In the genomic region with DNA sequence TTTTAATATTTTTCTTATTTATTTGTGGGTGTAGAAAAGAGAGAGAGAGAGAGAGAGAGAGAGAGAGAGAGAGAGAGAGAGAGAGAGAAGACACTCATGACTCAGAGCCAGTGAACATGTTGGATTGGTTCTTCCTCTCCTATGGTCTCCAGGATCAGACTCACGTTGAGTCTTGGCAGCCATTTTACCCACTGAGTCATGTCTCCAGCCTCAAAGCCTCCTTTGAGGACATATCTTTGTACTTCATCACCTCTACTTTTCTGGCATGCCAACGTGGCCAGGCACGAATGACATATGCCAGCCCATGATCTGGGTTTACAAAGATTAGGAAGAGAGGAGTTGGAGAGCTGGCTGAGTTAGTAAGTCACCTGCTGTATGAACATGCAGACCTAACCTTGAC, we compare ENCODE assay signal across 34 mouse cellular contexts. TPM values are rescaled to one million over a fixed set of nuclear protein-coding genes. Genes with fewer than 3 reads are reported as not detected.
DNase-seq lines count a peak whose midpoint lies in the region; ATAC-seq and TF ChIP-seq lines count a peak whose summit lies in the region.
"Had no signal": no experiment of that assay in that cellular context is flagged by ENCODE, and none has a peak within 500 bp of the region (broad histone marks: within the 10 kb centered on the region; RNA-seq: fewer than 3 reads in every experiment).

No protein-coding gene starts in this region.

- peaks cover 34% of the 10 kb centered on the region for H3K79me2 ChIP-seq in liver, adult 2 months (ENCODE audit: control insufficient read depth, insufficient read depth, low read length)

- no peaks in the 10 kb centered on the region for H3K9me3 ChIP-seq in liver, postnatal 0 days (ENCODE audit: low read length)
- H3K9me3 ChIP-seq in midbrain, postnatal 0 days (ENCODE audit: low read length) = no peaks in the 10 kb centered on the region
- H3K9me3 ChIP-seq: embryonic facial prominence, embryonic 12.5 days; embryonic facial prominence, embryonic 15.5 days; forebrain, embryonic 13.5 days; heart, embryonic 10.5 days; heart, embryonic 13.5 days had no signal

- H3K27ac ChIP-seq in liver, adult 2 months (replicated peaks; ENCODE audit: insufficient read depth, low read depth, low read length) = peak overlapping the region; percentile 62
- H3K27ac ChIP-seq in liver, postnatal 0 days (ENCODE audit: low read depth) = no peak overlapping the region
- H3K27ac ChIP-seq in midbrain, postnatal 0 days (ENCODE audit: low read depth, low read length) = no peak overlapping the region
- H3K27ac ChIP-seq: embryonic facial prominence, embryonic 12.5 days; embryonic facial prominence, embryonic 15.5 days; forebrain, embryonic 13.5 days; heart, adult 2 months; heart, embryonic 10.5 days; heart, embryonic 13.5 days; hindbrain, embryonic 14.5 days had no signal

- no peak for TF ChIP-seq EP300 in liver, postnatal 0 days (IDR thresholded peaks at IDR 0.05; ENCODE audit: low read depth)

- H3K4me3 ChIP-seq in liver, adult 2 months (ENCODE audit: insufficient read depth, low read depth, low read length) = no peak overlapping the region
- no peak overlapping the region for H3K4me3 ChIP-seq in liver, postnatal 0 days (ENCODE audit: low read depth, low read length)
- no peak overlapping the region for H3K4me3 ChIP-seq in midbrain, postnatal 0 days (ENCODE audit: low read depth, low read length)
- H3K4me3 ChIP-seq: embryonic facial prominence, embryonic 12.5 days; embryonic facial prominence, embryonic 15.5 days; forebrain, embryonic 13.5 days; heart, adult 2 months; heart, embryonic 10.5 days; heart, embryonic 13.5 days had no signal

- H3K4me2 ChIP-seq in liver, postnatal 0 days (ENCODE audit: low read depth, low read length) = no peak overlapping the region
- H3K4me2 ChIP-seq in midbrain, postnatal 0 days (ENCODE audit: low read depth, low read length, poor library complexity, severe bottlenecking) = no peak overlapping the region
- H3K4me2 ChIP-seq: embryonic facial prominence, embryonic 12.5 days; embryonic facial prominence, embryonic 15.5 days; forebrain, embryonic 13.5 days; heart, embryonic 13.5 days; hindbrain, embryonic 14.5 days had no signal

- H3K9ac ChIP-seq in liver, adult 2 months (ENCODE audit: low read depth, low read length) = no peak overlapping the region
- H3K9ac ChIP-seq in liver, postnatal 0 days (replicated peaks) = no peak overlapping the region
- no peak overlapping the region for H3K9ac ChIP-seq in midbrain, postnatal 0 days (replicated peaks; ENCODE audit: low read length, poor library complexity, severe bottlenecking)
- H3K9ac ChIP-seq: embryonic facial prominence, embryonic 12.5 days; embryonic facial prominence, embryonic 15.5 days; forebrain, embryonic 13.5 days; heart, embryonic 13.5 days; hindbrain, embryonic 14.5 days had no signal

- peaks cover 10% of the 10 kb centered on the region for H3K36me3 ChIP-seq in liver, adult 2 months (ENCODE audit: control insufficient read depth, insufficient read depth, low read length)
- H3K36me3 ChIP-seq in liver, postnatal 0 days (replicated peaks; ENCODE audit: insufficient read depth, low read length) = no peaks in the 10 kb centered on the region; the same call in 1 of the 2 replicates
- H3K36me3 ChIP-seq in midbrain, postnatal 0 days (ENCODE audit: insufficient read depth, low read length) = no peaks in the 10 kb centered on the region
- H3K36me3 ChIP-seq: embryonic facial prominence, embryonic 12.5 days; embryonic facial prominence, embryonic 15.5 days had no signal

- H3K4me1 ChIP-seq in liver, adult 2 months (ENCODE audit: control insufficient read depth, insufficient read depth, low read length) = peaks cover 43% of the 10 kb centered on the region
- H3K4me1 ChIP-seq in liver, postnatal 0 days (ENCODE audit: insufficient read depth) = peaks cover 13% of the 10 kb centered on the region
- no peaks in the 10 kb centered on the region for H3K4me1 ChIP-seq in midbrain, postnatal 0 days (ENCODE audit: insufficient read depth, low read length)

- no peak for TF ChIP-seq POLR2A in liver, adult 2 months (IDR thresholded peaks at IDR 0.05; ENCODE audit: extremely low read depth, insufficient read depth, low read length)

- ATAC-seq in liver, postnatal 0 days = no peak
- ATAC-seq in midbrain, postnatal 0 days (ENCODE audit: low FRiP score) = no peak
- ATAC-seq: forebrain, embryonic 13.5 days; forebrain, embryonic 16.5 days; intestine, postnatal 0 days; Patski had no signal

- no peak for TF ChIP-seq CTCF in liver, adult 2 months (IDR thresholded peaks at IDR 0.05; ENCODE audit: low read depth, low read length)
- no peak for TF ChIP-seq CTCF in liver, postnatal 0 days (IDR thresholded peaks at IDR 0.05; ENCODE audit: low read depth)
- TF ChIP-seq CTCF in midbrain, postnatal 0 days (IDR thresholded peaks at IDR 0.05) = no peak

- 29% methylated on average over 3 of the region's 3 CpGs for WGBS in liver, adult 2 months
- WGBS in liver, postnatal 0 days (ENCODE audit: insufficient replicate concordance) = 68% methylated on average over 3 of the region's 3 CpGs
- WGBS in midbrain, postnatal 0 days = 84% methylated on average over 3 of the region's 3 CpGs

- H3K27me3 ChIP-seq in liver, adult 2 months (ENCODE audit: control insufficient read depth, insufficient read depth, low read length) = no peaks in the 10 kb centered on the region
- H3K27me3 ChIP-seq in liver, postnatal 0 days (ENCODE audit: insufficient read depth, low read length) = peaks cover 44% of the 10 kb centered on the region
- peaks cover 60% of the 10 kb centered on the region for H3K27me3 ChIP-seq in midbrain, postnatal 0 days (ENCODE audit: insufficient read depth, low read length)
- H3K27me3 ChIP-seq: Patski had no signal

- DNase-seq in liver, adult 2 months (ENCODE audit: extremely low read depth, low read depth, low spot score) = no peak
- DNase-seq in liver, postnatal 0 days = no peak
- DNase-seq in MN1 (ENCODE audit: low spot score) = peak; percentile 50
- peak; percentile 74 for DNase-seq in fibroblast of lung, adult 2 months (ENCODE audit: low read depth)
- DNase-seq in midbrain, postnatal 0 days (ENCODE audit: low spot score) = no peak
- no peak for DNase-seq in adrenal gland, postnatal 25 days
- DNase-seq: adrenal gland, postnatal 10 days; cerebellum, adult 11 months; cerebellum, adult 2 months; cerebellum, adult 9-11 months; cerebellum, postnatal 25 days; gastrocnemius, postnatal 10 days; gastrocnemius, postnatal 36 days; heart, adult 2 months; heart, postnatal 14 days; heart, postnatal 4 days had no signal

RNA-seq across cellular contexts. Expression of a gene that starts 3.2 kb away (rescaled TPM):
- total RNA-seq in liver, adult 2 months (2014; rRNA removed) = 12.8 and 15.4 TPM in 2 replicates
- 36.6 and 43.4 TPM in 2 replicates for polyA plus RNA-seq in liver, adult 2 months (2012; rRNA removed)
- polyA plus RNA-seq in liver, postnatal 0 days (2015; fragmentation: Nextera tagmentation; extraction: Ambion mirVana) = 5.5 TPM in 2 replicates
- total RNA-seq in midbrain, postnatal 0 days (2014; rRNA removed) = 5.4 and 10.9 TPM in 2 replicates
- 3.4 and 4.1 TPM in 2 replicates for polyA plus RNA-seq in midbrain, postnatal 0 days (2015; fragmentation: Nextera tagmentation; extraction: Ambion mirVana)
- total RNA-seq in adrenal gland, postnatal 25 days (2021) = 3.4 and 4.6 TPM in 2 replicates
- total RNA-seq: common myeloid progenitor, adult 5-6 weeks; granulocyte monocyte progenitor cell, adult 5-6 weeks had no signal
- polyA plus RNA-seq: Patski had no signal

RNA-seq across cellular contexts. Expression of a gene that starts 3.3 kb away (rescaled TPM):
- 0.46 and 0.60 TPM in 2 replicates for total RNA-seq in liver, adult 2 months (2014; rRNA removed)
- 1.3 and 2.5 TPM in 2 replicates for polyA plus RNA-seq in liver, adult 2 months (2012; rRNA removed)
- polyA plus RNA-seq in liver, postnatal 0 days (2015; fragmentation: Nextera tagmentation; extraction: Ambion mirVana) = 0.06 and 0.25 TPM in 2 replicates
- not detected in 2 replicates for total RNA-seq in midbrain, postnatal 0 days (2014; rRNA removed)
- polyA plus RNA-seq in midbrain, postnatal 0 days (2015; fragmentation: Nextera tagmentation; extraction: Ambion mirVana) = 0.11 TPM in 2 replicates
- 0.30 TPM in 1 of 2 replicates, not detected in the other for total RNA-seq in adrenal gland, postnatal 25 days (2021)
- total RNA-seq: common myeloid progenitor, adult 5-6 weeks; ES-E14; gastrocnemius, adult 18-20 months; gastrocnemius, postnatal 10 days; gastrocnemius, postnatal 36 days; granulocyte monocyte progenitor cell, adult 5-6 weeks; heart, adult 2 months; heart, postnatal 14 days; heart, postnatal 4 days had no signal
- polyA plus RNA-seq: cerebellum, adult 2 months; forebrain, embryonic 13.5 days; forebrain, embryonic 16.5 days; heart, adult 2 months; intestine, embryonic 14.5 days; Patski had no signal

RNA-seq across cellular contexts. Expression of a gene that starts 10.1 kb away (rescaled TPM):
- not detected in 2 replicates for total RNA-seq in liver, adult 2 months (2014; rRNA removed)
- not detected in 2 replicates for polyA plus RNA-seq in liver, adult 2 months (2012; rRNA removed)
- polyA plus RNA-seq in liver, postnatal 0 days (2015; fragmentation: Nextera tagmentation; extraction: Ambion mirVana) = not detected in 2 replicates
- not detected in 2 replicates for total RNA-seq in midbrain, postnatal 0 days (2014; rRNA removed)
- not detected in 2 replicates for polyA plus RNA-seq in midbrain, postnatal 0 days (2015; fragmentation: Nextera tagmentation; extraction: Ambion mirVana)
- total RNA-seq in adrenal gland, postnatal 25 days (2021) = not detected in 2 replicates
- total RNA-seq: adrenal gland, adult 18-20 months; adrenal gland, postnatal 10 days; adrenal gland, postnatal 4 days; common myeloid progenitor, adult 5-6 weeks; ES-E14; gastrocnemius, adult 18-20 months; gastrocnemius, postnatal 10 days; gastrocnemius, postnatal 36 days; granulocyte monocyte progenitor cell, adult 5-6 weeks; heart, adult 2 months; heart, postnatal 14 days; heart, postnatal 4 days had no signal
- polyA plus RNA-seq: cerebellum, adult 2 months; embryonic facial prominence, embryonic 12.5 days; embryonic facial prominence, embryonic 15.5 days; forebrain, embryonic 13.5 days; forebrain, embryonic 16.5 days; heart, adult 2 months; heart, embryonic 10.5 days; heart, embryonic 13.5 days; heart, embryonic 16.5 days; hindbrain, embryonic 11.5 days; hindbrain, embryonic 14.5 days; intestine, embryonic 14.5 days; intestine, postnatal 0 days; Patski had no signal

RNA-seq across cellular contexts. Expression of a gene that starts 19.8 kb away (rescaled TPM):
- not detected in 2 replicates for total RNA-seq in liver, adult 2 months (2014; rRNA removed)
- not detected in 2 replicates for polyA plus RNA-seq in liver, adult 2 months (2012; rRNA removed)
- 0.15 and 0.31 TPM in 2 replicates for polyA plus RNA-seq in liver, postnatal 0 days (2015; fragmentation: Nextera tagmentation; extraction: Ambion mirVana)
- not detected in 2 replicates for total RNA-seq in midbrain, postnatal 0 days (2014; rRNA removed)
- polyA plus RNA-seq in midbrain, postnatal 0 days (2015; fragmentation: Nextera tagmentation; extraction: Ambion mirVana) = 0.33 and 0.43 TPM in 2 replicates
- total RNA-seq in adrenal gland, postnatal 25 days (2021) = not detected in 2 replicates
- total RNA-seq: adrenal gland, adult 18-20 months; adrenal gland, postnatal 10 days; adrenal gland, postnatal 4 days; common myeloid progenitor, adult 5-6 weeks; ES-E14; gastrocnemius, adult 18-20 months; gastrocnemius, postnatal 10 days; gastrocnemius, postnatal 36 days; granulocyte monocyte progenitor cell, adult 5-6 weeks; heart, adult 2 months; heart, postnatal 14 days; heart, postnatal 4 days had no signal
- polyA plus RNA-seq: embryonic facial prominence, embryonic 12.5 days; embryonic facial prominence, embryonic 15.5 days; forebrain, embryonic 13.5 days; forebrain, embryonic 16.5 days; heart, adult 2 months; heart, embryonic 10.5 days; heart, embryonic 13.5 days; heart, embryonic 16.5 days; hindbrain, embryonic 11.5 days; intestine, embryonic 14.5 days; intestine, postnatal 0 days; Patski had no signal

RNA-seq across cellular contexts. Expression of a gene that starts 19.9 kb away (rescaled TPM):
- not detected in 2 replicates for total RNA-seq in liver, adult 2 months (2014; rRNA removed)
- not detected in 2 replicates for polyA plus RNA-seq in liver, adult 2 months (2012; rRNA removed)
- 7.4 and 7.9 TPM in 2 replicates for polyA plus RNA-seq in liver, postnatal 0 days (2015; fragmentation: Nextera tagmentation; extraction: Ambion mirVana)
- 6.6 and 7.3 TPM in 2 replicates for total RNA-seq in midbrain, postnatal 0 days (2014; rRNA removed)
- 3.5 and 4.0 TPM in 2 replicates for polyA plus RNA-seq in midbrain, postnatal 0 days (2015; fragmentation: Nextera tagmentation; extraction: Ambion mirVana)
- total RNA-seq in adrenal gland, postnatal 25 days (2021) = 0.30 and 0.33 TPM in 2 replicates
- total RNA-seq: granulocyte monocyte progenitor cell, adult 5-6 weeks had no signal
- polyA plus RNA-seq: Patski had no signal

Comparison
In these comparisons a context has a peak if more than half of its experiments do, and no peak if none do; other contexts are left out.
1. DNase-seq: peak in MN1 (single experiment) and fibroblast of lung, adult 2 months (single experiment); none in liver, adult 2 months (single experiment), liver, postnatal 0 days (single experiment), midbrain, postnatal 0 days (single experiment) and adrenal gland, postnatal 25 days (single experiment).